Mouse (Mus musculus): ENCODE data around the gene Trir. TPM values are rescaled to one million over a fixed set of nuclear protein-coding genes. Genes with fewer than 3 reads are reported as not detected.

Trir gene
- total RNA-seq, 2 experiments from 2014 or later = 128 to 146 TPM

- intact Hi-C loops (cut with DNase I) = loop anchor here (1.0 kb wide), 1 partner anchor 14 kb away; no protein-coding TSS in a partner anchor
- DNase-seq (ENCODE audit: low spot score in 2 of 2) = peak; percentile 89 to 91
These were observed 36.8 kb upstream of the Trir start for GRCm38 (mm10) chr8:84989810-84990209.

- intact Hi-C loops (cut with DNase I) = loop anchor here (1.0 kb wide), 1 partner anchor 14 kb away; no protein-coding TSS in a partner anchor
- DNase-seq (ENCODE audit: low spot score in 2 of 2) = peak; percentile 98 to 99
These were observed 36.3 kb upstream of the Trir start, which contains the start of gene Hook2 for GRCm38 (mm10) chr8:84990349-84990748. Gene Hook2 (plus strand): TSS chr8:84990603.

GRCm38 (mm10) chr8:84990836-84991235, 35.8 kb upstream of the Trir start:
- no peak for DNase-seq (ENCODE audit: low spot score in 2 of 2)
- intact Hi-C loops (cut with DNase I) = loop anchor here (1.0 kb wide), 1 partner anchor 15 kb away; no protein-coding TSS in a partner anchor

- intact Hi-C loops (cut with DNase I) = no loop called here
- no peak for DNase-seq (ENCODE audit: low spot score in 2 of 2)
These were observed 32.2 kb upstream of the Trir start for GRCm38 (mm10) chr8:84994375-84994774.

GRCm38 (mm10) chr8:84995680-84996079, 30.9 kb upstream of the Trir start:
- DNase-seq (ENCODE audit: low spot score in 2 of 2) = no peak
- intact Hi-C loops (cut with DNase I) = no loop called here

- DNase-seq (ENCODE audit: low spot score in 2 of 2) = no peak
- intact Hi-C loops (cut with DNase I) = no loop called here
These were observed 29.6 kb upstream of the Trir start for GRCm38 (mm10) chr8:84996978-84997377.

GRCm38 (mm10) chr8:84997649-84998295, 28.9 kb upstream of the Trir start:
- intact Hi-C loops (cut with DNase I) = no loop called here
- peak; percentile 95 for DNase-seq (ENCODE audit: low spot score in 2 of 2)

GRCm38 (mm10) chr8:85007686-85008085, 18.9 kb upstream of the Trir start:
- intact Hi-C loops (cut with DNase I) = no loop called here

GRCm38 (mm10) chr8:85011242-85011641, 15.4 kb upstream of the Trir start:
- DNase-seq (ENCODE audit: low spot score in 2 of 2) = no peak
- intact Hi-C loops (cut with DNase I) = no loop called here

More at GRCm38 (mm10) chr8:85007686-85008085, 18.9 kb upstream of the Trir start:
- no peak for DNase-seq (ENCODE audit: low spot score in 2 of 2)

- DNase-seq (ENCODE audit: low spot score in 2 of 2) = peak; percentile 77 to 88
- intact Hi-C loops (cut with DNase I) = no loop called here
These were observed 13.3 kb upstream of the Trir start for GRCm38 (mm10) chr8:85013230-85013840.

- intact Hi-C loops (cut with DNase I) = no loop called here
- no peak for DNase-seq (ENCODE audit: low spot score in 2 of 2)
These were observed 12.2 kb upstream of the Trir start, which contains the start of gene Best2 for GRCm38 (mm10) chr8:85014431-85014830. Gene Best2 (minus strand): TSS chr8:85014531.

GRCm38 (mm10) chr8:85016724-85017123, 9.9 kb upstream of the Trir start:
- DNase-seq (ENCODE audit: low spot score in 2 of 2) = no peak
- intact Hi-C loops (cut with DNase I) = no loop called here

- DNase-seq (ENCODE audit: low spot score in 2 of 2) = no peak
- intact Hi-C loops (cut with DNase I) = no loop called here
These were observed 9.4 kb upstream of the Trir start for GRCm38 (mm10) chr8:85017209-85017608.

- no peak for DNase-seq (ENCODE audit: low spot score in 2 of 2)
- intact Hi-C loops (cut with DNase I) = no loop called here
These were observed 5.0 kb upstream of the Trir start for GRCm38 (mm10) chr8:85021514-85022055.

- no peak for DNase-seq (ENCODE audit: low spot score in 2 of 2)
- intact Hi-C loops (cut with DNase I) = no loop called here
These were observed 2.8 kb upstream of the Trir start for GRCm38 (mm10) chr8:85023846-85024245.

GRCm38 (mm10) chr8:85025098-85025932, 1.3 kb upstream of the Trir start, which contains the start of gene Asna1:
Gene Asna1 (minus strand): TSS chr8:85025281.
- intact Hi-C loops (cut with DNase I) = no loop called here
- DNase-seq (ENCODE audit: low spot score in 2 of 2) = peak; percentile 83 to 95

- DNase-seq (ENCODE audit: low spot score in 2 of 2) = no peak
These were observed 863 bp downstream of the Trir start for GRCm38 (mm10) chr8:85027516-85027855.

GRCm38 (mm10) chr8:85027922-85028321, 1.3 kb downstream of the Trir start:
- intact Hi-C loops (cut with DNase I) = loop anchor here (2.0 kb wide), 1 partner anchor 53 kb away; no protein-coding TSS in a partner anchor
- no peak for DNase-seq (ENCODE audit: low spot score in 2 of 2)

More at GRCm38 (mm10) chr8:85027516-85027855, 863 bp downstream of the Trir start:
- intact Hi-C loops (cut with DNase I) = loop anchor here (2.0 kb wide), 1 partner anchor 53 kb away; no protein-coding TSS in a partner anchor

- intact Hi-C loops (cut with DNase I) = no loop called here
- DNase-seq (ENCODE audit: low spot score in 2 of 2) = no peak
These were observed 2.6 kb downstream of the Trir start for GRCm38 (mm10) chr8:85029271-85029670.
